Mouse (Mus musculus) frontal cortex, postnatal 36 days (tissue): ENCODE measurements around the gene Rsph3b.
"Not testable (repeated sequence)": the region's sequence is repeated elsewhere in the genome, so short reads cannot be mapped to it uniquely, and the experiment has no call there.

Experiments
- DNase-seq, 2 experiments: peaks; one replicate each; pipeline ENCODE4 v3.0.0; 2022; ENCODE audit warnings: low spot score in 2 of 2

Gene Rsph3b

DNA sequence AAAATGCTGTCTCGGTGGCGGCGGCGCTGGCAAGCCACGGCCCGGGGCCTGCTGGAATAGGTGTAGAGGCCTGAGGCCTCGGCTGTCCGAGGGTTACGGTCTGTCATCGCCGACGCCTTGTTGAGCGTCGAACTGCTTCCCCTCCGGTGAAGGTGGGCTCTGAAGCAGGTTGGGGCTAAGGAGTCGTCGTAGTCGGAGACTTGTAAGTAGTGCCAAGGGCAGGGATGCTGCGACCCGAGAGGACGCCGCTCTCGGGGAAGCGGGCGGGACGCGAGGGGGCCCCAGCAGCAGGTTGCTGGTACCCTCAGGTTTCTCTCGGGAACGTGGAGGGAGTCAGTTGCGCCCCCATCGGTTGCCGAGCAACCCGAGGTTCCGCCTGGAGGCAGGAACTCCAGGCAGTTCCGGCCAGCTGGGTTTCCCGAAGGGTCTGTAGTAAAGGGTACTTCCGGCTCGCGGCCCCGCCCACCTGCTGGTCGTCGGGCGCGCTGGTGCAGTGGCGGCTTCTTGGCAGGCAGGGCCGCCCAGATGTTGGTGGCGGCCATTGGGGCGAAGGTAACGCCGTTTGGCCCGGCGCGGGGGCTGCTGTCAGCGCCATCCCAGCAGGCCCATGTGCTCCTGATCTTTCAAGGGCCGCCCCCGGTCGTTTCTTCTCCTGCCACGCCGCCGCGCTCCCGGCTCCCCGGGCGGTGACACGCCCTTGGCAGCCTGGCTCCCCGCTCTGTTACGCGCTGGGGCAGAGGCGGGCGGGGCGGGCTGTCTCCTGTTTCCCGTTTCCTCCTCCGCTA is at the start of gene Rsph3b:
TSS of gene Rsph3b (minus strand) at position 699 of the 785 bp plus-strand sequence.
- DNase-seq, result peak; percentile 80 to 84

DNA sequence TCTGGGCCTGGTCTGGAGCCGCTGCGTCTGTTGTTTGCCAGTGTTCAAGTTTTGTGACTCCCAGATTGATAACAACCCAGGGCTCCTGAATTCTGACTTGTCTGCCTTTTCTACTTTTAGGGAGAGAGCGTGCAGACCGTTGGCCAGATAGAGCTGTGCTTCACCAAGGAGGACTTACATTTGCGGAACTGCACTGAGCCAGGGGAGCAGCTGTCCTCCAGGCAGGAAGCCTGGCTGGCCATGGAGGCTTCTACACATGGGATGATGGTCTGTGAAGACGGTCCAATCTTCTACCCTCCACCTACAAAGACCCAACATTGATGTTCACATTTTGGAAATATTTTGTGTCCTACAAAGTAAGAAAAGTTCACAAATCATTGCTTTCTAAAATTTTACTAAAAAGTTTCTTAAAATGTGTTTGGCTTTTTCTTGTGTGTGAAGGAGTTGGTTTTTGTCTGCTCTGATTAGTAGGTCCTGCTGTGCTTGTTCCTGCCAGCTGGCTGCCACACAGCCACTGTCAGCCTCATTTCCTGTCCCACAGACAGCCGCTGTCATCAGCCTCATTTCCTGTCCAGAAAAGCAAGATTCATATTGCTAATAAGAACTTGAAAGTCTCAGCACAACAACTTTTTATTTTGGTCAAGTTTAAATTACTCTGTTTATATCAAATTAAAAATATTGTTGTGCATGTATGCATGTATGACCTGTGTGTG is 49.5 kb upstream of the Rsph3b start:
- DNase-seq, result not testable (repeated sequence)

DNA sequence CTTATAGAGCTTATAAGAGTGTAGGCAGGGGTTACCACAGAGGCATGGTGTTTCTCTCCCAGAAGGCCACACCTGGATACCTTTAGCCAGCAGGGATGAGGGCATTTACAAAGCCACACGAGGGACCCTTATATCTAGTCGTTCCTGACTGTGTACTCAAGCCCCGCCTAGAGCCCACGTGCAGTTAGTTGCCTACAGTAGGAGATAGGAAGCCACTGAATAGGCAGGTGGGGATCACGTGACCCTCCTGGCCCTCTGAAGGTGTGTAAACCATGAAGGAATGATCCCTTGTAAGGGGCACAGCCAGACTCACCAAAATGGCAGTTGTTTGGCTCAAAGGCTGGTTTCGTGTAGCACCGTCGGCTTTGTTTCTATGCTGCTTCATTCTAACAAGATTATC is 48.3 kb upstream of the Rsph3b start:
- DNase-seq, result not testable (repeated sequence)

DNA sequence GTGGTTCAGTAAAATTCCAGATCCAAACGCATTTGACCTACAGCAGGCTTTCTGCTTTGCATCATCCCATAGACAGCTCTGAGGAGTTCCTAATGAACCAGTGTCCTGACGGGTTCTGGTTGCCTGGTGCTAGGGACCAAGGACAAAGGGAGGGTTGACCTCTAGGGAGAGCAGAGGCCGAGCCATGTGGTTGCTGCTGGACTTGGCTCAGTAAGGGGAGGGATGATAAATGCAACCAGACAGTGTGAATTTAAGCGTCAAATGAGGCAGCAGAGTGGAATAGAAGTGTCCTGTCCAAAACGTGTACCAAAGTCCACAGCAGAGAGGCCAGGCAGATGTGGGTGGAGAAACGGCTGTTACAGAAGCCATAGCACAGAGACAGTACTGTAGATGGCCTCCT is 47.0 kb upstream of the Rsph3b start:
- DNase-seq, result not testable (repeated sequence)

DNA sequence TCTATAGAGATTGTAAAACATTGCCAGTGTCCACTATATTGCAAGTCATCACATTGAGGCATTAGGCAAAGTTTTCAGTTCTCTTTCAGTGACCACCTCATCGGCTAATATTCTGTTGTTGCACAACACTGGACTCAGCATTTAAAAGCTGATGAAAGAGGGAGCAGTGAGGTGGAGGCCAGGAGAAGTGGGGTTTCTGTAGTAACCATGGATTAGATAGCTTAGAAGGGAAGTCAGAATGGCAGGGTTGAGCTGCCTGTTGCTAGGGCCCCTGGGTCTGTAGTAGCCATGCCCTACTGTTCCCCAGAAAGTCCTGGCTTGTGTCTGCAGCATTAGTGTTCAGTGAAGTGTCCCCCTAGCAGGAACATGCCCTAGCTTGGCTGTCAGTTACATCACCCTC is 37.6 kb upstream of the Rsph3b start:
- DNase-seq, result not testable (repeated sequence)

GRCm38 (mm10) chr17:6980144-6980543 is 31.7 kb upstream of the Rsph3b start:
- not testable (repeated sequence) for DNase-seq

GRCm38 (mm10) chr17:6979380-6979779 is 30.9 kb upstream of the Rsph3b start:
- DNase-seq, result not testable (repeated sequence)

GRCm38 (mm10) chr17:6978287-6979248 is 30.1 kb upstream of the Rsph3b start, which contains the start of gene Gm49721:
Gm49721 (plus strand) TSS chr17:6978904.
- DNase-seq, result peak; percentile 54 to 58

DNA sequence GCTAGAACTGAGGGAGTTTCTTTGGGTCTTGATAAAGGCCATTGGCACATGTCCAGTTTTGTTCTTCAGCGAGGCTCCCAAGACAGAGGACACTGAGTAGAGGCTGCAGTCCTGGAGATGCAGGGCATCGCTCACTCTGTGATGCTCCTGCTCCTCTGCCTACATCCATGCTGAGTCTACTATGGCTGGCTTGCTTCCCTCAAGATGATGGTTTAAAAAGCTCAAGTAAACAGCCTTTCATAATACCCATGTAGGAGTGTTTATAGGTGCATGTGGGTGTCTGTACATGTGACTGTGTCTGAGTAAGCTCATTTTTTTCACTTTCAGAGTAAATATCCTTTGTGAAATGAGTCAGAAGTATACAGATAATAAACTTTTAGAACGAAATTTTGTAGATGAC is 26.5 kb upstream of the Rsph3b start:
- not testable (repeated sequence) for DNase-seq

DNA sequence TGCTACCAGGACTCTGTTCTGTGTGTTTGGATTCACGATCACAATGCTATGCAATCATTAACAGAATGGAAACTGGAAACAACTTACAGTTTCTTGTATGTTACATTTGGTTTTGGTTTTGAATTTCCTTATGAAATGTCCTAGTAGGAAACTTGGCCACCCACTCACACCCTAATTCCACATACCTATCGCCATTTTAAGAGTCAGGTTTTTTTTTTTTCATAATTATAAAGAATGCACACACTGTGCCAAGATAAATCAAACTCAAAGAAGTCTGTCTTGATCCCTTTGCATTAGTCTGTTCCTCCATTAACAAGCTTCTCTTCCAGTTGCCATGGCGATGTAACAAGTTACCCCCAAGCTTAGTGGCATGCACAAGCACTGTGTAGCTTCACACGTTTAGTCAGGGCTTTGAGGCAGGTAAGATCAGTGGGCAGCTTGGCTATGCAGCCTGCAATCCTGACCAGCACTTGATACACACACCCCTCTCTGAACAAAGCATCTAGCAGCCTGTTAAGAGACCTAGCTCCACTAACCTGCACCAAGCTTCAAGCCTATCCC is 24.4 kb upstream of the Rsph3b start:
- DNase-seq, result not testable (repeated sequence)

- DNase-seq, result not testable (repeated sequence)
Measured at GRCm38 (mm10) chr17:6971238-6971637, 22.8 kb upstream of the Rsph3b start.

- DNase-seq, result not testable (repeated sequence)
Measured at GRCm38 (mm10) chr17:6970334-6970733, 21.9 kb upstream of the Rsph3b start, which contains the start of gene Rnaset2b. Rnaset2b (plus strand) TSS chr17:6970634.

- not testable (repeated sequence) for DNase-seq
Measured at GRCm38 (mm10) chr17:6967673-6968072, 19.2 kb upstream of the Rsph3b start.

GRCm38 (mm10) chr17:6965364-6965763 is 16.9 kb upstream of the Rsph3b start:
- peak in 1 of 2 experiments; percentile 13 for DNase-seq

DNA sequence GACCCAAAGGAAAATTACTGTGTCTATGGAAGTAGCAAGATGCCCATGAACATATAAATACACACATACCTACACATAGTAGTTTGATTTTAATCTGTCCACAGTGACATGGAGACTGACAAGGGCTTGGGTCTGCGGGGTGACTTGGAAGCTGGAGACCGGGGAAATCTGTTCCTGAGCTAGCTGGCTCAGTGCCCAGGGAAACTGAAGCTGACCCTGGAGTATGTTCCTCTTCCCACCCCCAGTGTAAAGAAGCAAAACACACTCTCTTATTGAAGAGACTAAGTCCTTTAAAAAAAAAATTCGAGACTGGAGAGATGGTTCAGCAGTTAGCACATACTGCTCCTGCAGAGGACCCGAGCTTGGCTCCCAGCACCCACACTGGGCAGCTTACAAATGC is 14.5 kb upstream of the Rsph3b start:
- DNase-seq, result not testable (repeated sequence)

- not testable (repeated sequence) for DNase-seq
Measured at GRCm38 (mm10) chr17:6962339-6962738, 13.9 kb upstream of the Rsph3b start.

DNA sequence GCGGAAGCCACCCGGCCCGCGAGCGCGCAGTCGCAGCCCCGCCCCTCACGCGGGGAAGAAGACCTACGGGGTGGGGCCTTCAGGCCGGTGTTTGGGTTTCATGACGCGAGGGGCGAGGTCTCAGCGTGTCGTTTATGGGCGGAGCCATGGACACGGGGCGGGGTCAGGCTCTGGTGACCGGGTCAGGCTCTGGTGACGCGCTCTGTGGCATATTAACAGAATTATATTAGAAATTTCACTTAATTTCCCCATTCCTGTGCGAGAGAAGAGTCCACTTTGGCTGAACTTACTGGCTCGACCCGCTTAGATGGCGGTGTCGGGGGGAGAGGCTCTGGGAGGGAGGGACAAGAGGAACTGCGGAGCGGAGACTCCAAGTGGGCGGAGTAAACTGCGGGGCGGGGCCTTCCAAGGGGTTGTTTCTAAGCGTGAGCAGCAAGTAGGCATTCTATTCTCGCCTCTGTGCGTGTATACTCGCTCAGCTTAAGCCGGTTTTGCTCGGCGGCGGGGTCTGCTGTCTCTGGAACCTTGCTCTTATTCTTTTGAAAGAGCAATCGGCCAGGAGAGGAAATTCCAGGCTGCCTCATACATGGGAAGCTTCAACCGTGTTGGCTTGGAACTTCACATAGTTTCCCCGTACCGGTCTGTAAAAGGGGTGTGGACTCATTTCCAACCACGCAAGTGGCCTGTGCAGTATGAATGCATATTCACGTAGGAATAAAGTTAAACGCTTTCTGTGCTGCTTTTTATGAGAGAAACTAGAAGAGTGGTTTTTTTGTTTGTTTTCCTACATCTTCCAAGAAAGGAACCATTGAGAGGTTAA is 12.9 kb upstream of the Rsph3b start:
- DNase-seq, result peak; percentile 57

DNA sequence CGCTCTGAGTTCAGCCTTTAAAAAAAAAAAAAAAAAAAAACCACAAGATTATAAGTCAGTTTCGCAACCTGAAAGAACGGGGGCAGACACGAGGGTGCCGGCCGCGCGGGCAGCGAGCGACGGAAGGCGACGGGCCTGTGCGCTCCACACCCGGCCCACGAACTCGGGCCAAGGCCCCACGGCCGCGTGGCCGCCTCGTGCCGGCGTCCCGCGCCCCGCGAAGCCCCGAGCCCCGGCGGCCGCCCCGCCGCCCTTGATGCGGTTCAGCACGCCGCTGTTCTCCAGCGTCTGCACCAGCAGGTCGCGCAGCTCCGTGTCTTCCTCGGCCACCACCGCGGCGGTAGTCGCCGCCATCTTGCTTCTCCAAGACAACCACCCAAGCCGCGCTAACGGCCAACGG is 12.3 kb upstream of the Rsph3b start, which contains the start of gene Tagap1:
TSS of gene Tagap1 (minus strand) at position 381 of the 400 bp plus-strand sequence.
- peak; percentile 38 to 54 for DNase-seq

DNA sequence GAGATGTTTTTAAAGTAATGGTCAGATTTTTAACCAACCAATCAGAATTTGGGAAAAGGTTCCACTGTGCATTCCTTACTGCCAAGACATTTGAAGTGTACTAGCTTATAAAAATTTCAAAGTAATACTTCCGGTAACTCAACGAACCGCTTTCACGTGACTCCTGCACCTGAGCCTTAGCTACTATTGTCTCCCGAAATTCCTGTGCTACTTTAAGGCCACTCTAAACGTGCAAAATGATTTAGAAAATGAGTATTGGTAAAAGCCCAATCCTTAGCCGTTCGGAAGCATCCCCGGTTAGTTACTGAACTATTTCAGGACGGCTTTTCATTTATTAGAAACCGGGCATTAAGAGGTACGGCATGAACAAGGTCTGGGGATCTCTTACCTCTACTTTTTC is 11.9 kb upstream of the Rsph3b start:
- not testable (repeated sequence) for DNase-seq
